Mouse (Mus musculus) C2C12 (cell line): ENCODE results near the gene Togaram1.

Experiments
- CTCF ChIP-seq: IDR thresholded peaks from one replicate; pipeline ENCODE4 v1.5.1; 2011; ENCODE audit not compliant: control insufficient read depth, insufficient read depth, insufficient read length
- FOSL1 ChIP-seq: IDR thresholded peaks from one replicate; pipeline ENCODE4 v1.8.0; 2011; ENCODE audit warnings: mild to moderate bottlenecking, low read length; ENCODE audit not compliant: poor library complexity, insufficient read depth, severe bottlenecking
- MAX ChIP-seq: IDR thresholded peaks from one replicate; pipeline ENCODE4 v1.6.1; 2011; ENCODE audit warnings: mild to moderate bottlenecking, control low read depth
- MYOD1 ChIP-seq: IDR thresholded peaks from one replicate; pipeline ENCODE4 v1.6.1; 2011; ENCODE audit warnings: low read depth; ENCODE audit not compliant: control insufficient read depth, insufficient read length
- MYOG ChIP-seq: IDR thresholded peaks from one replicate; pipeline ENCODE4 v1.6.1; 2011; ENCODE audit not compliant: control insufficient read depth, insufficient read length; ENCODE audit errors: extremely low read depth
- USF1 ChIP-seq: IDR thresholded peaks from one replicate; pipeline ENCODE4 v1.6.1; 2011; ENCODE audit warnings: low read depth, mild to moderate bottlenecking, control low read depth, moderate library complexity

GRCm38 (mm10) chr12:64967470-64967869 lies 1.9 kb downstream of the Togaram1 start:
- TF ChIP-seq CTCF (no peak), USF1 (no peak), MAX (no peak), MYOG (no peak), MYOD1 (no peak), FOSL1 (no peak)
